21 mouse cellular contexts compared by ENCODE assay signal in the genomic region with DNA sequence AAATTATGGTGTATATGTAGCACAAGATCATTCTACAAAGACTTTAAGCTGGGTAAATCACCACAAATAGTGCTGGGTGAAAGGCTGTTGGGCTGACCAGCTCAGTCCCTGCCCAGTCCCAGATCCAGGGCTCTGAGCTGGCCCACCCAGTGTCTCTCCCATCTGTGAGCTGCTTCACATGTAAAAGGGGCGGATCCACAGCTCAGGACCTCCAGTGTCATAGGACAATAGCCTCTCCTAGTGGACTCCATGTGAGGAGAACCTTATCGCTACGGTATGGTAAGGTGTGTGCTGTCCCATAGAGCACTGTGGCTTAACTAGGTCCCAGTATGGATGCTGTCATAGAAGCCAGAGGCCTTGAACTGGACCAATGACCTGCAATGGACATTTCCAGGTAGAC. TPM values are rescaled to one million over a fixed set of nuclear protein-coding genes. Genes with fewer than 3 reads are reported as not detected.
DNase-seq lines count a peak whose midpoint lies in the region; ATAC-seq and TF ChIP-seq lines count a peak whose summit lies in the region.
"Had no signal": no experiment of that assay in that cellular context is flagged by ENCODE, and none has a peak within 500 bp of the region (broad histone marks: within the 10 kb centered on the region; RNA-seq: fewer than 3 reads in every experiment).

No protein-coding gene starts in this region.

- H3K36me3 ChIP-seq in hindbrain, embryonic 13.5 days, result peaks cover 3% of the 10 kb centered on the region; the same call in 1 of the 2 replicates
- H3K36me3 ChIP-seq in hindbrain, embryonic 10.5 days, result peaks cover 13% of the 10 kb centered on the region; the same call in 1 of the 2 replicates
- H3K36me3 ChIP-seq: heart, embryonic 12.5 days; intestine, embryonic 15.5 days had no signal

- peaks cover 42% of the 10 kb centered on the region for H3K4me1 ChIP-seq in hindbrain, embryonic 13.5 days (replicated peaks)
- H3K4me1 ChIP-seq in hindbrain, embryonic 10.5 days (replicated peaks), result peaks cover 36% of the 10 kb centered on the region

- intact Hi-C loops in left cerebral cortex, postnatal 4 days (cut with DNase I), result no loop called here
- intact Hi-C loops in left cerebral cortex, adult 2 months (cut with DNase I), result no loop called here

- H3K9ac ChIP-seq in hindbrain, embryonic 13.5 days, result 0 out of 2 replicates have a peak overlapping the region, but pooled peaks have one; percentile 35
- H3K9ac ChIP-seq: embryonic facial prominence, embryonic 15.5 days; forebrain, embryonic 12.5 days; forebrain, postnatal 0 days; heart, embryonic 12.5 days; intestine, embryonic 15.5 days had no signal

- TF ChIP-seq CTCF in left cerebral cortex, adult 2 months (IDR thresholded peaks at IDR 0.05), result no peak

- H3K9me3 ChIP-seq in hindbrain, embryonic 13.5 days, result no peaks in the 10 kb centered on the region
- H3K9me3 ChIP-seq in hindbrain, embryonic 10.5 days, result no peaks in the 10 kb centered on the region
- H3K9me3 ChIP-seq: embryonic facial prominence, embryonic 15.5 days; forebrain, embryonic 12.5 days; heart, embryonic 12.5 days; intestine, embryonic 15.5 days had no signal

- peak overlapping the region; percentile 33; the same call in 1 of the 2 replicates for H3K4me2 ChIP-seq in hindbrain, embryonic 13.5 days
- H3K4me2 ChIP-seq: embryonic facial prominence, embryonic 15.5 days; heart, embryonic 12.5 days; intestine, embryonic 15.5 days had no signal

- H3K27ac ChIP-seq in hindbrain, embryonic 13.5 days, result no peak overlapping the region
- no peak overlapping the region for H3K27ac ChIP-seq in hindbrain, embryonic 10.5 days
- no peak overlapping the region for H3K27ac ChIP-seq in left cerebral cortex, adult 2 months
- H3K27ac ChIP-seq: embryonic facial prominence, embryonic 15.5 days; forebrain, embryonic 12.5 days; gastrocnemius, adult 2 months; intestine, embryonic 15.5 days had no signal

- H3K4me3 ChIP-seq in hindbrain, embryonic 13.5 days, result 0 out of 2 replicates have a peak overlapping the region, but pooled peaks have one; percentile 1
- H3K4me3 ChIP-seq in hindbrain, embryonic 10.5 days, result no peak overlapping the region
- no peak overlapping the region for H3K4me3 ChIP-seq in left cerebral cortex, adult 2 months
- H3K4me3 ChIP-seq: embryonic facial prominence, embryonic 15.5 days; forebrain, embryonic 12.5 days; gastrocnemius, adult 2 months; heart, embryonic 12.5 days; intestine, embryonic 15.5 days had no signal

- no peak for DNase-seq in hindbrain, embryonic 10.5 days (ENCODE audit: low spot score)
- DNase-seq in left cerebral cortex, postnatal 4 days, result peak; percentile 11
- DNase-seq in left cerebral cortex, adult 2 months (ENCODE audit: extremely low spot score in 1 of 2, low spot score in 2 of 2), result no peak
- DNase-seq in retina, postnatal 1 day, result peak; percentile 54
- DNase-seq in retina, embryonic 14.5 days (ENCODE audit: low spot score), result no peak
- DNase-seq in frontal cortex, postnatal 10 days (ENCODE audit: low spot score in 2 of 2), result no peak
- DNase-seq: adrenal gland, adult 2 months; adrenal gland, postnatal 25 days; cerebellum, adult 2 months; embryo, embryonic 11 days; forebrain, postnatal 0 days; gastrocnemius, adult 2 months; gastrocnemius, postnatal 25 days had no signal

- H3K27me3 ChIP-seq in hindbrain, embryonic 13.5 days, result no peaks in the 10 kb centered on the region
- no peaks in the 10 kb centered on the region for H3K27me3 ChIP-seq in hindbrain, embryonic 10.5 days (ENCODE audit: insufficient read depth, poor library complexity, severe bottlenecking)
- H3K27me3 ChIP-seq: CH12.LX; embryonic facial prominence, embryonic 15.5 days; forebrain, embryonic 12.5 days; heart, embryonic 12.5 days; intestine, embryonic 15.5 days; Patski had no signal

- ATAC-seq in hindbrain, embryonic 13.5 days (ENCODE audit: low FRiP score), result no peak
- ATAC-seq: activated CD4-positive, CD25-positive, alpha-beta regulatory T cell, adult 4 months; forebrain, postnatal 0 days; intestine, embryonic 15.5 days; Patski had no signal

- 82% methylated on average over 3 of the region's 3 CpGs for WGBS in hindbrain, embryonic 13.5 days
- WGBS in hindbrain, embryonic 10.5 days, result 93% methylated on average over 3 of the region's 3 CpGs

RNA-seq across cellular contexts. Expression of gene Akap9, which starts 3.8 kb away (rescaled TPM):
- 407 and 411 TPM in 2 replicates for polyA plus RNA-seq in hindbrain, embryonic 13.5 days (2015; fragmentation: Nextera tagmentation; extraction: Ambion mirVana)
- 122 and 125 TPM in 2 replicates for polyA plus RNA-seq in hindbrain, embryonic 10.5 days (2016; fragmentation: Nextera tagmentation; extraction: Ambion mirVana)
- 100 to 1,000 TPM; 219 to 224 TPM for total RNA-seq in left cerebral cortex, postnatal 4 days (2021)
- 100 to 1,000 TPM in 1 of 2 experiments, 10 to 100 TPM in 1; 85.8 to 101 TPM for total RNA-seq in left cerebral cortex, adult 2 months (2021)

RNA-seq across cellular contexts. Expression of gene Mterf1a, which starts 37.9 kb away (rescaled TPM):
- polyA plus RNA-seq in hindbrain, embryonic 13.5 days (2015; fragmentation: Nextera tagmentation; extraction: Ambion mirVana), result 7.1 and 7.9 TPM in 2 replicates
- polyA plus RNA-seq in hindbrain, embryonic 10.5 days (2016; fragmentation: Nextera tagmentation; extraction: Ambion mirVana), result 7.9 and 8.6 TPM in 2 replicates
- total RNA-seq in left cerebral cortex, postnatal 4 days (2021), result 1 to 10 TPM; 8.4 to 9.8 TPM
- 1 to 10 TPM; 8.4 to 9.1 TPM for total RNA-seq in left cerebral cortex, adult 2 months (2021)

Comparison
In these comparisons a context has a peak if more than half of its experiments do, and no peak if none do; other contexts are left out.
1. DNase-seq: peak in left cerebral cortex, postnatal 4 days (single experiment) and retina, postnatal 1 day (single experiment); none in hindbrain, embryonic 10.5 days (single experiment), left cerebral cortex, adult 2 months (0 of 2), retina, embryonic 14.5 days (single experiment) and frontal cortex, postnatal 10 days (0 of 2).